ENCODE assay signal across 8 mouse cellular contexts in the genomic region with DNA sequence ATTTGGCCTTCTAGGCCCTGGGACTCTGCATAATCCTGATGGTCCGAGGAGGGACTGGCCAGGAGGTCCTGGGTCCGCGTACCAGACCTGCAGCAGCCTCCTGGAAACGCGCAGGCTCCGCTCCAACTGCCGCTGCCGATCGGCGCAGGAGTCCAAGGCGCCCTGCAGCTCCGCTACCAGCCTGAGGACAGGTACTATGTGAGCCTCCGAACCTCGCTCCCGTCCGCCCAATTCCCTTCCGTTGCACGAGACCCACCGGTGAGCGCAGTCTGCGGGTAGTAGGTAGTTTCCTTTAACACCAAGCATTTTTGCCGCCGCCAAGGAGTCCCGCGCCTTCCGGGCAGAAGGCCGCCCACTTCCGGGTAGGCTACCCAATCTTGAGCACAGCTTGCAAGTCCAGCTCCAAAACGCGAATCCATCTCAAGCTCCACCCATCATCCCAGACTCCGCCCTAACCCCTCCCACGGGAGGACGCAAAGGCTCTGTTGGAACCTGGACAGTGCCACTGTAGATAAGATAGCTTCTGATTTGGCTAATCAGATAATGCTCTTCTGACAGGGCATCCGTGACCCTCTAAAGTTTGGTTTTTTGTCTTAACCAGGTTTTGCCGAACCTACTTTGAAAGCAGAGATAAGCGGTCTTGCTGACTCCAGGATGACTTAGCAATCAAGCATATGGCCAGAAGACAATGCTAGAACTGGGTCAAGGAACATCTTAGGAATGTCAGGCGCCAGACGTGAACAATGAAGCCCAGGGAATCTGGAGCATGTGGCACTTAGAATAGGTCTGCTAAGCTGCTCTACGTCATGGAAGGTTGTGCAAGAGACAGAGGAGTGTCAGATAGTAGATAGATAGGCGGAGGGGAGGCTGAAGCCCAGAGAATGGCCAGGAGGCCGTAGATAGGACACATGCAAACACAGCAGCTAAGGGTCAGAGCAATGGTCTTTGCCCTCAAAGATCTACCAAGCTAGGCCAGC. TPM values are rescaled to one million over a fixed set of nuclear protein-coding genes. Genes with fewer than 3 reads are reported as not detected.
DNase-seq lines count a peak whose midpoint lies in the region; ATAC-seq and TF ChIP-seq lines count a peak whose summit lies in the region.

Gene Tedc2 (minus strand): TSS at position 417 of the 977 bp plus-strand sequence.

- no peaks in the 10 kb centered on the region for H3K27me3 ChIP-seq in embryonic facial prominence, embryonic 14.5 days (replicated peaks; ENCODE audit: control insufficient read depth, insufficient read depth, low read length)
- H3K27me3 ChIP-seq in limb, embryonic 13.5 days = no peaks in the 10 kb centered on the region
- H3K27me3 ChIP-seq in midbrain, embryonic 15.5 days (replicated peaks) = no peaks in the 10 kb centered on the region

- peak; percentile 97 for DNase-seq in A20 (ENCODE audit: low read depth, low spot score)
- peak; percentile 97 for DNase-seq in embryonic facial prominence, embryonic 14.5 days (ENCODE audit: low spot score)
- peak; percentile 96 for DNase-seq in heart, adult 8-10 months (ENCODE audit: low spot score)
- peak; percentile 98 for DNase-seq in kidney, adult 9 months
- peak; percentile 85 to 92 for DNase-seq in spleen, adult 18-20 months

- WGBS in bone marrow, adult 2 months = 2% methylated on average over 41 of the region's 41 CpGs
- 5% methylated on average over 39 of the region's 41 CpGs for WGBS in embryonic facial prominence, embryonic 14.5 days
- WGBS in limb, embryonic 13.5 days = 6% methylated on average over 41 of the region's 41 CpGs
- 5% methylated on average over 41 of the region's 41 CpGs for WGBS in midbrain, embryonic 15.5 days

- peak; percentile 80; the same call in 1 of the 2 replicates for TF ChIP-seq POLR2A in bone marrow, adult 2 months (IDR thresholded peaks at IDR 0.05; ENCODE audit: borderline replicate concordance, control insufficient read depth, low read depth, low read length)

- peak within 1 kb of the TSS; percentile 94 for H3K4me3 ChIP-seq in bone marrow, adult 2 months (replicated peaks; ENCODE audit: control insufficient read depth, low read depth, low read length)
- H3K4me3 ChIP-seq in embryonic facial prominence, embryonic 14.5 days (ENCODE audit: low read depth, low read length) = peak within 1 kb of the TSS; percentile 70
- peak within 1 kb of the TSS; percentile 85 for H3K4me3 ChIP-seq in limb, embryonic 13.5 days
- peak within 1 kb of the TSS; percentile 95 for H3K4me3 ChIP-seq in midbrain, embryonic 15.5 days

- peak; percentile 96 for ATAC-seq in embryonic facial prominence, embryonic 14.5 days (ENCODE audit: low read depth)
- peak; percentile 91 for ATAC-seq in limb, embryonic 13.5 days (ENCODE audit: low FRiP score, low read depth)
- ATAC-seq in midbrain, embryonic 15.5 days (replicated peaks) = peak; percentile 96

- peak within 1 kb of the TSS; percentile 92 for H3K4me2 ChIP-seq in embryonic facial prominence, embryonic 14.5 days (ENCODE audit: low read depth, low read length)
- peak within 1 kb of the TSS; percentile 94 for H3K4me2 ChIP-seq in limb, embryonic 13.5 days (replicated peaks)
- peak within 1 kb of the TSS; percentile 95 for H3K4me2 ChIP-seq in midbrain, embryonic 15.5 days

- peak within 1 kb of the TSS; percentile 68 for H3K27ac ChIP-seq in bone marrow, adult 2 months (ENCODE audit: control insufficient read depth, insufficient read depth, low read depth, low read length, poor library complexity)
- H3K27ac ChIP-seq in embryonic facial prominence, embryonic 14.5 days (replicated peaks; ENCODE audit: low read depth, low read length) = peak within 1 kb of the TSS; percentile 16; the same call in 1 of the 2 replicates
- H3K27ac ChIP-seq in limb, embryonic 13.5 days = peak within 1 kb of the TSS; percentile 7; the same call in 1 of the 2 replicates
- peak within 1 kb of the TSS; percentile 76 for H3K27ac ChIP-seq in midbrain, embryonic 15.5 days

- H3K36me3 ChIP-seq in embryonic facial prominence, embryonic 14.5 days (ENCODE audit: control insufficient read depth, insufficient read depth, low read length) = peaks cover 57% of the 10 kb centered on the region
- H3K36me3 ChIP-seq in limb, embryonic 13.5 days = peaks cover 58% of the 10 kb centered on the region
- peaks cover 14% of the 10 kb centered on the region; the same call in 1 of the 2 replicates for H3K36me3 ChIP-seq in midbrain, embryonic 15.5 days (replicated peaks)

- no peak for TF ChIP-seq CTCF in bone marrow, adult 2 months (IDR thresholded peaks at IDR 0.05; ENCODE audit: control insufficient read depth, insufficient read depth, low read length)

- no peaks in the 10 kb centered on the region for H3K9me3 ChIP-seq in embryonic facial prominence, embryonic 14.5 days (ENCODE audit: control insufficient read depth, low read length)
- H3K9me3 ChIP-seq in limb, embryonic 13.5 days = no peaks in the 10 kb centered on the region
- no peaks in the 10 kb centered on the region for H3K9me3 ChIP-seq in midbrain, embryonic 15.5 days

- H3K4me1 ChIP-seq in bone marrow, adult 2 months (ENCODE audit: control insufficient read depth, insufficient read depth, low read length) = no peaks in the 10 kb centered on the region; the same call in 1 of the 2 replicates
- peaks cover 8% of the 10 kb centered on the region for H3K4me1 ChIP-seq in embryonic facial prominence, embryonic 14.5 days (ENCODE audit: control insufficient read depth, insufficient read depth, low read length)
- H3K4me1 ChIP-seq in limb, embryonic 13.5 days = peaks cover 14% of the 10 kb centered on the region
- H3K4me1 ChIP-seq in midbrain, embryonic 15.5 days = peaks cover 19% of the 10 kb centered on the region

- H3K9ac ChIP-seq in embryonic facial prominence, embryonic 14.5 days (ENCODE audit: low read depth, low read length) = peak within 1 kb of the TSS; percentile 75
- H3K9ac ChIP-seq in limb, embryonic 13.5 days = peak within 1 kb of the TSS; percentile 84
- H3K9ac ChIP-seq in midbrain, embryonic 15.5 days = peak within 1 kb of the TSS; percentile 78

RNA-seq across cellular contexts. Expression of gene Tedc2, which starts in this region (rescaled TPM):
- polyA plus RNA-seq in bone marrow, adult 2 months (2011; ENCODE audit: insufficient read depth, insufficient read length, low replicate concordance, missing spikeins) = 11.7 and 15.1 TPM in 2 replicates
- 9.2 and 9.9 TPM in 2 replicates for polyA plus RNA-seq in embryonic facial prominence, embryonic 14.5 days (2014; fragmentation: Nextera tagmentation; extraction: Ambion mirVana)
- 1 to 10 TPM; 1.7 to 2.9 (median 2.5) TPM for total RNA-seq in heart, adult 8-10 months (2022)
- 15.8 and 16.3 TPM in 2 replicates for polyA plus RNA-seq in limb, embryonic 13.5 days (2015; fragmentation: Nextera tagmentation; extraction: Ambion mirVana)
- polyA plus RNA-seq in midbrain, embryonic 15.5 days (2015; fragmentation: Nextera tagmentation; extraction: Ambion mirVana) = 12.1 and 12.5 TPM in 2 replicates

Comparison
In these comparisons a context has a peak if more than half of its experiments do, and no peak if none do; other contexts are left out.
1. Peak in every context shown above with its lines: DNase-seq, ATAC-seq, H3K4me3 ChIP-seq and H3K27ac ChIP-seq.
2. H3K27ac ChIP-seq: peak in every context shown above with its lines; median percentile 76 in midbrain, embryonic 15.5 days; 68 in bone marrow, adult 2 months; 16 in embryonic facial prominence, embryonic 14.5 days; 7 in limb, embryonic 13.5 days.